Mouse (Mus musculus): ENCODE measurements around the gene Dennd1b. TPM values are rescaled to one million over a fixed set of nuclear protein-coding genes. Genes with fewer than 3 reads are reported as not detected.

The Dennd1b gene
- polyA plus RNA-seq, 1 experiment from 2014 or later: 16.8 TPM

DNA sequence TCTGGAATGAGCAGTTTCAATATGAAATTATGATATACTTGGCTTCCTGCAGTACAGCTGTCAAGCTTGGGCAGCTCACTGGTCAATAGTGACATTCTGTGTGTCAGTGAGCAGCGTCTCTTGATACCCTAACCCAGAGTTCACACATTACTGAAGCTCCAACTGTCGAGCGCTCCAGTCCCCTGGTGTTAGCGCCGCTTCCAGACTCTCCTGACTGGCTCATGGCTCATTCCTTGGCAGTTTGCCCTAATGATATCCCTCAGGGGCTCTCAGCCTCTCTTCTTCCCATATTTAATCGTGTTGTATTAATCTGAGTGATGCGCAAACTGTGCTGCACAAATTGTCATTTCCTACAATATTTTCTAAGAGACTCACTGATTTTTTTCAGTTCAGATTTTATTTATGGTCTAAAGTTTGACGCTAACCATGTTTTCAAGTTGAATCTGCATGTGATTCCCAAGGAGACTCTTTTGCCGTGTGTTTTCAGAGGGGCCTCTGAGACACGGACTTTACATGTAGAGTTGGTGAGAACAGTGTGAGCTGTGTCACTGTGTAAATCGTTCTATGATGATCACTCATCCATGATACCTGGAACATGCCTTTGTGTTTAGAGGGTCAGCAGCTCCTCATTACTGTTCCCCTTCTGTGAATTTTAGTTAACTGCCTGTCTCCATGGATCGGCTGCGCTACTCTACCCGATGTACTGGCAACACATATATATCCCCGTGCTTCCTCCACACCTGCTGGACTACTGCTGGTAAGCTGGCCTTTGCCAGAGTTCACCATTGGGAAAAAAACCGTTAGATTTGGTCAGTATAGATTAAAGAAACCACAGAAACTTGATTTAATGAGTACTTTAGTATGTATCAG is 117.5 kb downstream of the Dennd1b start:
- Histone ChIP-seq H3K27me3 (ENCODE audit: control insufficient read depth, insufficient read depth, low read length) (no peaks in the 10 kb centered on the region), H3K9ac (ENCODE audit: low read length) (no peak overlapping the region), H3K4me2 (ENCODE audit: low read length) (no peak overlapping the region), H3K9me3 (ENCODE audit: control insufficient read depth, low read length) (no peaks in the 10 kb centered on the region), H3K4me3 (ENCODE audit: control insufficient read depth in 1 of 2, insufficient read depth in 1 of 2, low read depth in 1 of 2, low read length in 2 of 2) (no peak overlapping the region), H3K27ac (replicated peaks in 1 of 2; ENCODE audit: control insufficient read depth in 1 of 2, insufficient read depth in 1 of 2, low read depth in 2 of 2, low read length in 2 of 2) (no peak overlapping the region; a peak in 1 of 4 replicates), H3K4me1 (ENCODE audit: control insufficient read depth in 2 of 2, insufficient read depth in 2 of 2, low read length in 2 of 2) (peaks cover 5 to 10% of the 10 kb centered on the region in 2 experiments), H3K36me3 (ENCODE audit: control insufficient read depth, insufficient read depth, low read length) (no peaks in the 10 kb centered on the region; the same call in 1 of the 2 replicates)
- 56% methylated on average over 16 of the region's 16 CpGs for WGBS
- ATAC-seq (ENCODE audit: insufficient number of reproducible peaks, insufficient read depth, low FRiP score, low read depth): no peak

DNA sequence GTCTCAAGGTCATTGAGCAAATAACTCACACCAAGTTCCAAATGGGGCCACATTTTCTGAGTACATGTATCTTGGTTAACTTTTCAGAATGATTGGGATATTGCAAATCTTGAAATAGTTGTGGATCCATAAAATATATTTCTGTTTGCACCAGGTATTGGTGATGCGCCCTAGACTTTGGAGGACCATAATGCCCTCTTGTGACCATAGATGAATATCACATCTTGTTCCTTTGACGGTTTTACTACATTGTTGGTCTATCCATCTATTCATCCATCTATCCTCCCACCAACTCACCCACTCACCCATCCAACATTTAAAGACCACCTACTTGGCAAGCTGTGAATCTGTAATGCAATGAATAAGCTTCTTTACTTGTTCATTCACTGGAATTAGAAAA is 120.1 kb downstream of the Dennd1b start:
- no peak overlapping the region for H3K4me3 ChIP-seq (ENCODE audit: control insufficient read depth in 1 of 2, insufficient read depth in 1 of 2, low read depth in 1 of 2, low read length in 2 of 2)
- H3K27ac ChIP-seq (replicated peaks in 1 of 2; ENCODE audit: control insufficient read depth in 1 of 2, insufficient read depth in 1 of 2, low read depth in 2 of 2, low read length in 2 of 2): no peak overlapping the region
- no peaks in the 10 kb centered on the region; the same call in 1 of the 2 replicates for H3K36me3 ChIP-seq (ENCODE audit: control insufficient read depth, insufficient read depth, low read length)
- H3K4me1 ChIP-seq (ENCODE audit: control insufficient read depth in 2 of 2, insufficient read depth in 2 of 2, low read length in 2 of 2): peaks cover 5 to 10% of the 10 kb centered on the region in 2 experiments
- no peak overlapping the region for H3K4me2 ChIP-seq (ENCODE audit: low read length)
- 64% methylated on average over 2 of the region's 2 CpGs for WGBS
- no peak overlapping the region for H3K9ac ChIP-seq (ENCODE audit: low read length)
- no peaks in the 10 kb centered on the region for H3K27me3 ChIP-seq (ENCODE audit: control insufficient read depth, insufficient read depth, low read length)
- H3K9me3 ChIP-seq (ENCODE audit: control insufficient read depth, low read length): no peaks in the 10 kb centered on the region
- no peak for ATAC-seq (ENCODE audit: insufficient number of reproducible peaks, insufficient read depth, low FRiP score, low read depth)

DNA sequence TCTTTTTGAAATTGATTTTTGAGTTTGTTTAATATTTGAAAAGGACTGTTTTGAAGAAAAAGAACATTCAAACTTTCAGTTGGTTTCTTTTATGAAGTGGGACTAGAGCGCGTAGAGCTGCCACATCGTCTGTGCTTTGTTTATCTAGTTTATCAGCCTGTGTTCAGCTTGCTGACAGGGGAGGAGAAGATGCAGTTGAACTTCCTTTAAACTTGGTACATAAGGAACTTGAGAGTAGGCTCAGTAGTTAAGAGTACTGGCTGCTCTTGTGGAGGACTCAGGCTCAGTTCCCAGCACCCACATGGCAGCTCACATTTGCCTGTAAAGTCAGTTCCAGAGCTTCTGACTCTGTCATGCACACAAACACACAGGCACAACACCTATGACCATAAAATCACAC is 124.3 kb downstream of the Dennd1b start:
- 73% methylated on average over 3 of the region's 3 CpGs for WGBS
- Histone ChIP-seq H3K27ac (replicated peaks in 1 of 2; ENCODE audit: control insufficient read depth in 1 of 2, insufficient read depth in 1 of 2, low read depth in 2 of 2, low read length in 2 of 2) (no peak overlapping the region), H3K9me3 (ENCODE audit: control insufficient read depth, low read length) (no peaks in the 10 kb centered on the region), H3K9ac (ENCODE audit: low read length) (no peak overlapping the region), H3K36me3 (ENCODE audit: control insufficient read depth, insufficient read depth, low read length) (no peaks in the 10 kb centered on the region), H3K4me1 (ENCODE audit: control insufficient read depth in 2 of 2, insufficient read depth in 2 of 2, low read length in 2 of 2) (no peaks in the 10 kb centered on the region), H3K27me3 (ENCODE audit: control insufficient read depth, insufficient read depth, low read length) (no peaks in the 10 kb centered on the region), H3K4me3 (ENCODE audit: control insufficient read depth in 1 of 2, insufficient read depth in 1 of 2, low read depth in 1 of 2, low read length in 2 of 2) (no peak overlapping the region), H3K4me2 (ENCODE audit: low read length) (no peak overlapping the region)
- ATAC-seq (ENCODE audit: insufficient number of reproducible peaks, insufficient read depth, low FRiP score, low read depth): no peak

DNA sequence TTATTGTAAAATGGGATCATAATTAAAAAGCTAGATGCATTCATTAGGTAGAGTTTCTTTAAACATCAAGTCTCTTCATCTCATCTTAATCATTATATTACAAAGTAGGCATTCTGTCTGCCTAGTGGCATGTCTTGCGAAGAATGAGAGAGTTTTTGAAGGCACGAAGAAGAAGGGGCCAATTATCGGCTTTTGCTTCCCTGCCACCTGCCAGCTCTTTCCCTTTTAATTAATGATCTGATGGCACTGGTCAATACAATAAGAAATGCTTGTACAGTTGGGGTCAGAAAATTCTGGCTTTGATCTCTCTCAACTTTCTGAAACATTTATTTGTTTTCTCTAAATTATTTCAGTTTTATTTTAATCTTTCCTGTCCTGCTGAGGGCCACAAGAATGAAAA is 127.5 kb downstream of the Dennd1b start:
- H3K4me3 ChIP-seq (ENCODE audit: control insufficient read depth in 1 of 2, insufficient read depth in 1 of 2, low read depth in 1 of 2, low read length in 2 of 2): no peak overlapping the region
- H3K27me3 ChIP-seq (ENCODE audit: control insufficient read depth, insufficient read depth, low read length): no peaks in the 10 kb centered on the region
- no peak overlapping the region for H3K9ac ChIP-seq (ENCODE audit: low read length)
- H3K27ac ChIP-seq (replicated peaks in 1 of 2; ENCODE audit: control insufficient read depth in 1 of 2, insufficient read depth in 1 of 2, low read depth in 2 of 2, low read length in 2 of 2): no peak overlapping the region
- WGBS: 95% methylated on average over 3 of the region's 3 CpGs
- 0 out of 2 replicates have a peak, but pooled peaks cover 2% of the 10 kb centered on the region for H3K36me3 ChIP-seq (ENCODE audit: control insufficient read depth, insufficient read depth, low read length)
- H3K4me2 ChIP-seq (ENCODE audit: low read length): no peak overlapping the region
- no peaks in the 10 kb centered on the region for H3K9me3 ChIP-seq (ENCODE audit: control insufficient read depth, low read length)
- H3K4me1 ChIP-seq (ENCODE audit: control insufficient read depth in 2 of 2, insufficient read depth in 2 of 2, low read length in 2 of 2): no peaks in the 10 kb centered on the region
- ATAC-seq (ENCODE audit: insufficient number of reproducible peaks, insufficient read depth, low FRiP score, low read depth): no peak

DNA sequence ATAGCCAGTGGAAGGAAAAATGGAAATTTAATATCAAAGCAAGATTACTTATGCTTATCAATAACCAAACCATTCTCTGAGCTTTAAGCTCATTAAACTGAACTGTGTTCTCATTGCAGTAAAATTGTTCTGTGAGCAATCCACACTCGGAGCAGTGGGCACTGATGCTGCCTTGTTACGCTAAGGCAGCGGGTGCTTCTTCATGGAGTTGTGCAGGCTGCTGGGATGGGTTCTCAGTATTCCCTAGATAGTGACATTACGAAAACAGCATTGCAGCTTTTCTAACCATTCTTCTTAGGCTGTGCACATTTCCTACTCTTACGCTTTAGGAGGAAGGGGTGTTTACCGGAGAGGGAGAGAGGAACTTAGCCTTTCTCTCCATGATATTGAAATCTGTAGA is 128.5 kb downstream of the Dennd1b start:
- 87% methylated on average over 6 of the region's 6 CpGs for WGBS
- Histone ChIP-seq H3K9me3 (ENCODE audit: control insufficient read depth, low read length) (no peaks in the 10 kb centered on the region), H3K4me3 (ENCODE audit: control insufficient read depth in 1 of 2, insufficient read depth in 1 of 2, low read depth in 1 of 2, low read length in 2 of 2) (no peak overlapping the region), H3K4me2 (ENCODE audit: low read length) (no peak overlapping the region), H3K27me3 (ENCODE audit: control insufficient read depth, insufficient read depth, low read length) (no peaks in the 10 kb centered on the region), H3K9ac (ENCODE audit: low read length) (no peak overlapping the region), H3K4me1 (ENCODE audit: control insufficient read depth in 2 of 2, insufficient read depth in 2 of 2, low read length in 2 of 2) (no peaks in the 10 kb centered on the region), H3K27ac (replicated peaks in 1 of 2; ENCODE audit: control insufficient read depth in 1 of 2, insufficient read depth in 1 of 2, low read depth in 2 of 2, low read length in 2 of 2) (no peak overlapping the region), H3K36me3 (ENCODE audit: control insufficient read depth, insufficient read depth, low read length) (0 out of 2 replicates have a peak, but pooled peaks cover 6% of the 10 kb centered on the region)
- ATAC-seq (ENCODE audit: insufficient number of reproducible peaks, insufficient read depth, low FRiP score, low read depth): no peak

DNA sequence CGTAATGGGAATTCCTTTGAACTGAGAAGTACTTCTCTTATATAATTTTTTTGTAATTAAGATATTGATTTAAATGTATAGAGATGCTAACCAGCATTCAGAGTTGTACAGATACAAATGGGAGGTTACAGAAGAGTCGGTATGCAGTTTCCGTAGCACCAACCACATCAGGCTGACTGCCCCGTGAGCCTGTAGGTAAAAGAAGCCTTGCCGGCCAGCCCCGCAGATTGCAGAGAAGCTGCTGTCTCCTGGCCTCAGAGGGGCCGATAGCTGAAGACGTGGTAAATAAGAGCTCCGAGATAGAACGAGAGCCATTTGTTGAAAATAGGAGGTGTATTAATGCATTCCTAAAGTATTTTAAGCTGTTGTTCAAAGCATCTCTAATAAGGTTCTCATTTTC is 128.9 kb downstream of the Dennd1b start:
- WGBS: 71% methylated on average over 10 of the region's 10 CpGs
- H3K4me2 ChIP-seq (ENCODE audit: low read length): no peak overlapping the region
- H3K9ac ChIP-seq (ENCODE audit: low read length): no peak overlapping the region
- no peak overlapping the region for H3K27ac ChIP-seq (replicated peaks in 1 of 2; ENCODE audit: control insufficient read depth in 1 of 2, insufficient read depth in 1 of 2, low read depth in 2 of 2, low read length in 2 of 2)
- ATAC-seq (ENCODE audit: insufficient number of reproducible peaks, insufficient read depth, low FRiP score, low read depth): no peak
- H3K36me3 ChIP-seq (ENCODE audit: control insufficient read depth, insufficient read depth, low read length): 0 out of 2 replicates have a peak, but pooled peaks cover 6% of the 10 kb centered on the region
- H3K4me1 ChIP-seq (ENCODE audit: control insufficient read depth in 2 of 2, insufficient read depth in 2 of 2, low read length in 2 of 2): no peaks in the 10 kb centered on the region
- no peaks in the 10 kb centered on the region for H3K27me3 ChIP-seq (ENCODE audit: control insufficient read depth, insufficient read depth, low read length)
- no peaks in the 10 kb centered on the region for H3K9me3 ChIP-seq (ENCODE audit: control insufficient read depth, low read length)
- no peak overlapping the region for H3K4me3 ChIP-seq (ENCODE audit: control insufficient read depth in 1 of 2, insufficient read depth in 1 of 2, low read depth in 1 of 2, low read length in 2 of 2)

DNA sequence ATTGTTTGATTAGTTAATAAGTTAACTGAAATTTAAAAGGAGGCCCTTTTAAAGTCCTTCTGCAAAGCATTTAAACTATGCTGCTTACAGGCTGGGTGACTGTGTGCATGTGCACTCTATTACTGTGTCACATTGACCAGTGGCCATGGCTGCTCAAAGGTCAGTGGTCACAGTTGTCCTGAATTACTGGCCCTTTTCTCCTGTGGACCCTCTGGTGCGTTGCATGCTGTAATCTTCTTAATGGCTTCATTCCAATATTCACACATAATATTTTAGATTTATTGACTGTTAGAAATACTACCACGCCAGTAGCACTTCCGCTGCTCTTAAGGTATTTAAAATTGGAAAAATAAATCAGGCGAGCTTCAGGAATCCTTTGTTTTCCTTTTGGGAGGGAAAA is 129.5 kb downstream of the Dennd1b start:
- whole genome bisulfite sequencing: 79% methylated on average over 4 of the region's 4 CpGs
- H3K27me3 ChIP-seq (ENCODE audit: control insufficient read depth, insufficient read depth, low read length): no peaks in the 10 kb centered on the region
- H3K4me1 ChIP-seq (ENCODE audit: control insufficient read depth in 2 of 2, insufficient read depth in 2 of 2, low read length in 2 of 2): no peaks in the 10 kb centered on the region
- H3K9ac ChIP-seq (ENCODE audit: low read length): no peak overlapping the region
- no peaks in the 10 kb centered on the region for H3K9me3 ChIP-seq (ENCODE audit: control insufficient read depth, low read length)
- H3K27ac ChIP-seq (replicated peaks in 1 of 2; ENCODE audit: control insufficient read depth in 1 of 2, insufficient read depth in 1 of 2, low read depth in 2 of 2, low read length in 2 of 2): no peak overlapping the region
- 0 out of 2 replicates have a peak, but pooled peaks cover 6% of the 10 kb centered on the region for H3K36me3 ChIP-seq (ENCODE audit: control insufficient read depth, insufficient read depth, low read length)
- ATAC-seq (ENCODE audit: insufficient number of reproducible peaks, insufficient read depth, low FRiP score, low read depth): no peak
- no peak overlapping the region for H3K4me3 ChIP-seq (ENCODE audit: control insufficient read depth in 1 of 2, insufficient read depth in 1 of 2, low read depth in 1 of 2, low read length in 2 of 2)
- H3K4me2 ChIP-seq (ENCODE audit: low read length): no peak overlapping the region

Measured in heart, embryonic 14.5 days (tissue).